Mouse (Mus musculus): ENCODE results near the gene Barhl2. TPM values are rescaled to one million over a fixed set of nuclear protein-coding genes. Genes with fewer than 3 reads are reported as not detected.

The Barhl2 gene
- not detected for total RNA-seq (2023)

GRCm38 (mm10) chr5:106457986-106458476, at the start of gene Barhl2:
TSS of gene Barhl2 (minus strand) at chr5:106458166.

Other genes starting within 250 kb of the Barhl2 start
- gene Gm17304, start 150.9 kb upstream of the Barhl2 start, total RNA-seq (2023), result not detected
- 187 TPM for gene Zfp644, start 239.1 kb upstream of the Barhl2 start, total RNA-seq (2023)